Mouse (Mus musculus) lung, postnatal 4 days (tissue): ENCODE measurements around the gene Gm3298.
"Not testable (repeated sequence)": the region's sequence is repeated elsewhere in the genome, so short reads cannot be mapped to it uniquely, and the experiment has no call there.

Experiments used
- DNase-seq, 2 experiments: peaks; one replicate each; pipeline ENCODE4 v3.0.0; 2021

The Gm3298 gene

GRCm38 (mm10) chr14:5015591-5015990 lies at the start of gene Gm3298:
Gene Gm3298 (plus strand): TSS chr14:5015891.
- not testable (repeated sequence) for DNase-seq

- not testable (repeated sequence) for DNase-seq
Observed at GRCm38 (mm10) chr14:4983635-4984034, 32.1 kb upstream of the Gm3298 start, which contains the start of gene Gm8297. Gene Gm8297 (plus strand): TSS chr14:4983935.

DNA sequence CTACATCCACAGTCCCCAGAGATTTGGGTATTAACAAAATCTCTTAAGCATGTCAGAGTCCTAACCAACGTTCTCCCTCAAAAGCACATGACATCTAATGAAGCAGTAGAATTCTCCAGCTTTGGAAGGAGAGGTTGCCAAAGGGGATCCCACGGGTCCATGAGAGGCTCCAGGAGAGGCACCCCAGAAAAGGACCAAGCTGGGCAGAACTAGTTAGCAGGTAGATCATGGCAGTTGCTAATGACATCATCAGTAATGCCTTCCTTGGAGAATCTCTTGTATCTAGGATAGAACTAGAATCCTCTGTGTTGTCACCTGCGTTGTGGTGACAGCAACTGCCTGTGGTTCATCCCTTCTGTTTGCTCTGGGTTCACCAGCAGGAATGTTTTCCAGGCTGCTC lies 34.6 kb downstream of the Gm3298 start, which contains the start of gene 4930555G01Rik:
Gene 4930555G01Rik, plus strand, starts transcription at position 301 of the 400 bp plus-strand sequence.
- not testable (repeated sequence) for DNase-seq
